Mouse (Mus musculus): ENCODE measurements around the gene Stk32c. TPM values are rescaled to one million over a fixed set of nuclear protein-coding genes. Genes with fewer than 3 reads are reported as not detected.

Gene Stk32c
- polyA plus RNA-seq, 1 experiment from 2014 or later: 0.15 TPM

DNA sequence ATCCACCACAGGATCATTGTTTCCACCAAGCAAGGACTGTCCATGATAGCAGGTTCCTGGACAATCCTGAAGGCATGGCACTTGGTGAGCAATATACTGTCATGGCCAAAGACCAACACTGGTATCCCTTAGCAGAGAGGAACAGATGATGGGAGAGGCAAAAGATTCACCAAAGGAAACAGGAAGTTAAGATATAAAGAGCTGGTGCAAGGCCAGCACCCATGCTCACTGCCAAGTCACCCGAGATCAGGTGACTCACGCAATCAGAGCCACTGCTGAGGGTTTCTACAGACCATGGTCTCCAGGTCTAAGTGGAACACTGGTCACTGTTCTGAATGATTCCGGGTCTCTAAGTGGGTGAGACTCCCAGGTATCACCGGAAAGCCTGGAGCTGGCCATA lies 87.2 kb downstream of the Stk32c start:
- H3K9ac ChIP-seq (ENCODE audit: low read depth, low read length): no peak overlapping the region

DNA sequence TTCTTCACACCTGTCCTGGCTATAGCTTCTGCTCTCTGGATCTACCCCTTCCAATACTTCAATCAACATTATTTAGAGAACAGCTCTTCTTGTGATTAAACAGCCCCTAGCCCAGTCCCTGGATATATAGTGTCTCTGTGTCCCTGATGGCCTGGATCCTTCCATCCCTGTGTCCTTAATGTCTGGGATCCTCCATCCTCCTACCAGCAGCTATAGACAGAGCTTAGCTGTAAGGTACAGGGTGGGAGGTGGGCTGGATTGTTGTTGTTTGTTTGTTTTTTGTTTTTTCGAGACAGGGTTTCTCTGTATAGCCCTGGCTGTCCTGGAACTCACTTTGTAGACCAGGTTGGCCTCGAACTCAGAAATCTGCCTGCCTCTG lies 93.3 kb downstream of the Stk32c start:
- WGBS: 49% methylated on average over 2 of the region's 2 CpGs
- H3K9ac ChIP-seq (ENCODE audit: low read depth, low read length): no peak overlapping the region
- no peak overlapping the region for H3K27ac ChIP-seq (ENCODE audit: low read length)
- no peak overlapping the region for H3K4me3 ChIP-seq (ENCODE audit: low read length)
- no peaks in the 10 kb centered on the region for H3K4me1 ChIP-seq (ENCODE audit: control insufficient read depth, insufficient read depth, low read length)
- H3K27me3 ChIP-seq (replicated peaks; ENCODE audit: control insufficient read depth, insufficient read depth, low read length): no peaks in the 10 kb centered on the region
- no peak overlapping the region for H3K4me2 ChIP-seq (ENCODE audit: low read depth, low read length)
- H3K9me3 ChIP-seq (ENCODE audit: control insufficient read depth, low read length): no peaks in the 10 kb centered on the region
- H3K36me3 ChIP-seq (ENCODE audit: control insufficient read depth, insufficient read depth, low read length): no peaks in the 10 kb centered on the region
- ATAC-seq: no peak

More for the DNA sequence above, 87.2 kb downstream of the Stk32c start:
- Histone ChIP-seq H3K9me3 (ENCODE audit: control insufficient read depth, low read length) (no peaks in the 10 kb centered on the region), H3K4me3 (ENCODE audit: low read length) (no peak overlapping the region), H3K36me3 (ENCODE audit: control insufficient read depth, insufficient read depth, low read length) (no peaks in the 10 kb centered on the region), H3K4me2 (ENCODE audit: low read depth, low read length) (no peak overlapping the region), H3K27me3 (replicated peaks; ENCODE audit: control insufficient read depth, insufficient read depth, low read length) (no peaks in the 10 kb centered on the region), H3K4me1 (ENCODE audit: control insufficient read depth, insufficient read depth, low read length) (peaks cover 4% of the 10 kb centered on the region; the same call in 1 of the 2 replicates), H3K27ac (ENCODE audit: low read length) (no peak overlapping the region)
- ATAC-seq: no peak
- WGBS: 81% methylated on average over 4 of the region's 4 CpGs

DNA sequence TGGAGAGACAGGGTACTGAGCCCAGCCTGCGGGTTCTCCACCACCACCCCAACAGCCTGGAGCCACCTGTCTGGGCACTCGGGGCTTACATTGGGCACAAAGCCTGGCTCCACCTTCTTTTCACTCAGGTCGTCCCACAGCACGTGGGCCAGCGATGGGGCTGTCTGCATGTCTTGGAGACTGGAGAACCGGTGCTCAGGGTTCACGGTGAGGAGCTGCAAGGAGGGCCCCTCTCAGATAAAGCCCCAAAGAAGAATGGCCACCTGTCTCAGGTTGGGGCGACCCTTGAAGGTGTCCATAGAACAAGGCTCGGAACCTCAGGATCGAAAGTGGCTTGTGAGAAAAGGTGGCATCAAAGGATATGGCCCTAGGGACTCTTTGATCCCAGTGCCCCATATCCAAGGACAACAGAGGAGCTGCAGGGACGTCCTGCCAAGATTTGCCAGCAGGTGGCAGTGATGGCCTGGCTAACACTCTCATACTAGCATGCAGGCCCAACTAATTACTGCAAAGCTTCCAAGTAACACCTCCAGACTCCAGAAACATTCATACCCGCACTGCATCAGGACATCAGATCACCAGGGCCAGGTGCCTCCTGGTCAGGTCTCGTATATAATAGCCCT lies 93.8 kb downstream of the Stk32c start:
- WGBS: 42% methylated on average over 13 of the region's 13 CpGs
- Histone ChIP-seq H3K4me1 (ENCODE audit: control insufficient read depth, insufficient read depth, low read length) (no peaks in the 10 kb centered on the region), H3K9ac (ENCODE audit: low read depth, low read length) (no peak overlapping the region), H3K27ac (ENCODE audit: low read length) (no peak overlapping the region), H3K4me2 (ENCODE audit: low read depth, low read length) (no peak overlapping the region), H3K4me3 (ENCODE audit: low read length) (no peak overlapping the region), H3K27me3 (replicated peaks; ENCODE audit: control insufficient read depth, insufficient read depth, low read length) (no peaks in the 10 kb centered on the region), H3K36me3 (ENCODE audit: control insufficient read depth, insufficient read depth, low read length) (no peaks in the 10 kb centered on the region), H3K9me3 (ENCODE audit: control insufficient read depth, low read length) (no peaks in the 10 kb centered on the region)
- 0 out of 2 replicates have a peak, but pooled peaks have one; percentile 55 for ATAC-seq

DNA sequence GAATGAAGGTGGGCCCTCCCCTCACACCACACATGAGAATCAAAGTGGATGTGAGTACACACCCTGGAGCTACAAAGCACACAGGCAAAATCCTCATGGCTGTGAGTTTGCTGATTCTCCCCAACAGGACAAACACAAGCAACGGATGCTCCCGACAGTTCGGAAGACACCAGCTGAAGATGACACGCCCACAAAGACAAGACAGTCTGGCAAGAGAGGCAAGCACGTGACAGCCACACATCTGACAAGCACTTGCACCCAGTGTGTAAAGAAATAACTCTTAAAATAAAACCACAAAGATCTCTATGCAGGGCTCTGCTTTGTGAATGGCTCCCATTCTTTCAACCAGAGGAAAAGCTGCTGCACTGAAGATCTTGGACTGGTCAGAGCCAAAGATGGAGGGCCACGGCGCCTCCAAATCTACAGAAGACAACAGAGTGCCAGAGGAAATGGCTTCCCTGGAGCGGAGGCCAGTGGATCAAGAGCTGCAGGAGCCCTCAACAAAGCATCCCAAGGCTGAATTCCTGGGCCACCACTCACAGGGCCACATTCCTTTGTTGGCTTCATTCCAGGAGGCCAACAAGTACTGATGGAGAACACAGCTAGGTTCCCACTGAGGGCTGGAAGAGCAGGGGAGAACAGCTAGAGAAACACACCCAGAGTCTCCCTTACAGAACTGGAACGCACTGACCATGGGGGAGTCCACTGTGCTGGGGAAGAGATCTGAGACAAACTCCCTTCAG lies 105.0 kb downstream of the Stk32c start:
- no peak overlapping the region for H3K4me3 ChIP-seq (ENCODE audit: low read length)
- H3K4me1 ChIP-seq (ENCODE audit: control insufficient read depth, insufficient read depth, low read length): no peaks in the 10 kb centered on the region
- WGBS: 87% methylated on average over 9 of the region's 9 CpGs
- no peaks in the 10 kb centered on the region for H3K27me3 ChIP-seq (replicated peaks; ENCODE audit: control insufficient read depth, insufficient read depth, low read length)
- ATAC-seq: no peak
- no peak overlapping the region for H3K27ac ChIP-seq (ENCODE audit: low read length)
- no peak overlapping the region for H3K4me2 ChIP-seq (ENCODE audit: low read depth, low read length)
- no peaks in the 10 kb centered on the region for H3K9me3 ChIP-seq (ENCODE audit: control insufficient read depth, low read length)
- no peak overlapping the region for H3K9ac ChIP-seq (ENCODE audit: low read depth, low read length)
- H3K36me3 ChIP-seq (ENCODE audit: control insufficient read depth, insufficient read depth, low read length): no peaks in the 10 kb centered on the region

DNA sequence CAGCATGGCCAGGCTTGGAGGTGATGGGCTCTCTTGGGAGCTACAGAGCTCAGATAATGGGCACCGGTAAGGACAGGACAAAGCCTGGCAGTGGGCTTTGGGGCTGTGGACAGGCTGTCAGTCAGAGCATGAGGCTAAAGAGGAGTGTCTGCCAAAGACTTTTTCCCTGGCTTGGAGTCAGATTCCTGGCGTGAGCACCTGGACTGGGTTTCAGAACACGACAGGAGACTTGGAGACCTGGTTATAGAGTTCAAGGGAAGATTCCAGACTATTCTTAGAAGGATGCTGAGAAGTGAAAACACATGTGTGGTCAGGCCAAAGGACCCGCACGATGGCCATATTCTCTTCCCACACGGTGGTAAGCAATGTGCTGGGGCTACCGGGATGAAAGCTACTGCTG lies 107.4 kb downstream of the Stk32c start:
- Histone ChIP-seq H3K4me1 (ENCODE audit: control insufficient read depth, insufficient read depth, low read length) (no peaks in the 10 kb centered on the region), H3K27ac (ENCODE audit: low read length) (no peak overlapping the region), H3K9ac (ENCODE audit: low read depth, low read length) (no peak overlapping the region), H3K9me3 (ENCODE audit: control insufficient read depth, low read length) (no peaks in the 10 kb centered on the region), H3K4me2 (ENCODE audit: low read depth, low read length) (no peak overlapping the region), H3K36me3 (ENCODE audit: control insufficient read depth, insufficient read depth, low read length) (no peaks in the 10 kb centered on the region), H3K27me3 (replicated peaks; ENCODE audit: control insufficient read depth, insufficient read depth, low read length) (no peaks in the 10 kb centered on the region), H3K4me3 (ENCODE audit: low read length) (no peak overlapping the region)
- no peak for ATAC-seq
- WGBS: 82% methylated on average over 7 of the region's 7 CpGs

DNA sequence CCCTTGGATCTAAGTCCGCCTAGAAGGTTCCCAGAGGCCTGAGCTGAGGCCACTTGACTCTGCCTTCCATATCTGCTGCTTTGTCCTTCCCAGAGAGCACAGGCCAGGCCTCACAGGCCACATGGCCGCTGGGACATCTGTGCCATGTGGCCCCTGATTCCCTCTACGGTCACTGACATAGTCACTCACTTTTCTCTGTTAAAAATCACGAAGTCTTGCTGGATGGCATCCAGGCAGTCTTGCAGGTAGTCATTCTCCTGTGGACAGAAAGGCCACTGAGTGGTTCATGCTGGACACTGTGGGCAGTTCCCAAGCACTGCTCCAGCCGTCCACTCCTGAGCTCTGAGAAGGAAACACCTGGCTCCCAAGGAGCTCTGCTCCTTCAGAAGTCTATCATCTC lies 108.0 kb downstream of the Stk32c start:
- no peaks in the 10 kb centered on the region for H3K9me3 ChIP-seq (ENCODE audit: control insufficient read depth, low read length)
- H3K4me2 ChIP-seq (ENCODE audit: low read depth, low read length): no peak overlapping the region
- H3K4me3 ChIP-seq (ENCODE audit: low read length): no peak overlapping the region
- H3K36me3 ChIP-seq (ENCODE audit: control insufficient read depth, insufficient read depth, low read length): no peaks in the 10 kb centered on the region
- no peak overlapping the region for H3K9ac ChIP-seq (ENCODE audit: low read depth, low read length)
- no peak overlapping the region for H3K27ac ChIP-seq (ENCODE audit: low read length)
- no peak for ATAC-seq
- H3K27me3 ChIP-seq (replicated peaks; ENCODE audit: control insufficient read depth, insufficient read depth, low read length): no peaks in the 10 kb centered on the region
- H3K4me1 ChIP-seq (ENCODE audit: control insufficient read depth, insufficient read depth, low read length): no peaks in the 10 kb centered on the region
- 86% methylated on average over 5 of the region's 5 CpGs for WGBS

DNA sequence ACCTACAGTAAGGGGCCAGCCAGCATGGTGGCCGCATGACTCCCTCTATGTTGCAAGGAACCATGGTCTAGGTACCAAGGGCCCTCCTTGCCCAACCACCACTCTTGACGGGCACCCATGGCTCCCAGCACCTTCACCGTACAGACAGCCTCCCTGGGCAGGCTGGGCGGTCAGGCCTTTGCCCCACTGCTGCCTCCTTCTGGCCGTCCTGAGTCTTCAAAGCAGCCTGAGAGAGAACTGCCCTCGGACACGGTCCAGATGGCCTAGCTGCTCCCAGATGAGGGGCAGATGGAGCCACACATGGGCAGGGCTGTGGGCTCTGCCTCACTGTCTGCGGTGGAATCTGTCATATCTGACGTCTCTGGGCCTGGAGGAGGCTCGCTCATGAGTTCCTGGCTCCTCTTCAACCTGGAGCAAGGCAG lies 109.1 kb downstream of the Stk32c start:
- no peaks in the 10 kb centered on the region for H3K36me3 ChIP-seq (ENCODE audit: control insufficient read depth, insufficient read depth, low read length)
- 56% methylated on average over 10 of the region's 10 CpGs for WGBS
- H3K9ac ChIP-seq (ENCODE audit: low read depth, low read length): no peak overlapping the region
- H3K9me3 ChIP-seq (ENCODE audit: control insufficient read depth, low read length): no peaks in the 10 kb centered on the region
- no peaks in the 10 kb centered on the region for H3K4me1 ChIP-seq (ENCODE audit: control insufficient read depth, insufficient read depth, low read length)
- H3K27me3 ChIP-seq (replicated peaks; ENCODE audit: control insufficient read depth, insufficient read depth, low read length): no peaks in the 10 kb centered on the region
- H3K4me3 ChIP-seq (ENCODE audit: low read length): no peak overlapping the region
- H3K27ac ChIP-seq (ENCODE audit: low read length): no peak overlapping the region
- no peak for ATAC-seq
- no peak overlapping the region for H3K4me2 ChIP-seq (ENCODE audit: low read depth, low read length)

DNA sequence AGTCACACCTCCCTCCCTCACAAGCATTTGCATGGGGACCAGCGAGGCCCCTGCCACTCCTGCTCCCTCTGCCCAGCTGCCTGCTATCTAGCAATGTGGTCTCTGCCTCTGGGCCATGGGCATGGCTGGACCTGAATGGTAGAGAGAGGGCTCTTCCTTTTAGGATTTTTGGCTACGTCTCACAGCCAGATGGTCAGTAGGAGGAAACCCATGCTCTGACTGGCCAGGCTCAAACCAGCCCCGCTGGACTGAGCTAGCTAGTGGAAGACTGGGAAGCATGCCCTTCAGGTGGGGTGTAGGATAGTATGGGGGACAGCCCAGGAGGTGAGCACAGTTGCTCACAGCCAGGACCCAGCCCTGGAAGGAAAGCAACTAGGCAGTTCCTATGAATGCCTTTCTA lies 111.3 kb downstream of the Stk32c start:
- ATAC-seq: no peak
- no peak overlapping the region for H3K4me3 ChIP-seq (ENCODE audit: low read length)
- H3K27me3 ChIP-seq (replicated peaks; ENCODE audit: control insufficient read depth, insufficient read depth, low read length): no peaks in the 10 kb centered on the region
- H3K4me1 ChIP-seq (ENCODE audit: control insufficient read depth, insufficient read depth, low read length): no peaks in the 10 kb centered on the region
- H3K9ac ChIP-seq (ENCODE audit: low read depth, low read length): no peak overlapping the region
- H3K9me3 ChIP-seq (ENCODE audit: control insufficient read depth, low read length): no peaks in the 10 kb centered on the region
- no peak overlapping the region for H3K4me2 ChIP-seq (ENCODE audit: low read depth, low read length)
- 80% methylated on average over 3 of the region's 3 CpGs for WGBS
- no peaks in the 10 kb centered on the region for H3K36me3 ChIP-seq (ENCODE audit: control insufficient read depth, insufficient read depth, low read length)
- no peak overlapping the region for H3K27ac ChIP-seq (ENCODE audit: low read length)

DNA sequence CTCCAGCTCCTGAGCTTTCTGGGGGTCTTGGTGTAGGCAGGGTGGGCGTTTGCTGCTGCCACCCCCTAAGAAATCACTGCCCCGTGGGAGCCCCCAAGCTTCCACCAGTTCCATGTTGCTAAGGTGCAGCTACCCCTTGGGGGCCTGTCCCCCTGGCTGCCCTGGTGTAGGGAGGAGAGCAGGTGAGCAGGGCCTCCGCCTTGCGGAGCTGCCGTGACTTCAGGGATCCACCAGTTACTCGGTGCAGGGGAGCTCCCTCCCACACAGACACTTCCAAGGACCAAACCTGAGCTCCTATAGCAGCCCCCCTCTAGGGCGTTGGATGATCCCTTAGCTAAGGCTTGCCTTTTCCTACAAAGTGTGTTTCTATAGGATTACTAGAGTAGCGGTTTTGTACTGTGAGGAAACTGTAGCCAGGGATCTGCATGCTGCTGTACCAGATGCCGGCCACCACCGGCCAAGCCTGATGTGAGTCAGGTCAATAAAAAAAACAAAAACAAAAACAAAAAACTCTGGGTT lies 111.8 kb downstream of the Stk32c start:
- no peaks in the 10 kb centered on the region for H3K4me1 ChIP-seq (ENCODE audit: control insufficient read depth, insufficient read depth, low read length)
- no peaks in the 10 kb centered on the region for H3K27me3 ChIP-seq (replicated peaks; ENCODE audit: control insufficient read depth, insufficient read depth, low read length)
- H3K36me3 ChIP-seq (ENCODE audit: control insufficient read depth, insufficient read depth, low read length): no peaks in the 10 kb centered on the region
- 74% methylated on average over 10 of the region's 10 CpGs for WGBS
- H3K9ac ChIP-seq (ENCODE audit: low read depth, low read length): no peak overlapping the region
- no peak overlapping the region for H3K4me2 ChIP-seq (ENCODE audit: low read depth, low read length)
- no peak overlapping the region for H3K4me3 ChIP-seq (ENCODE audit: low read length)
- no peaks in the 10 kb centered on the region for H3K9me3 ChIP-seq (ENCODE audit: control insufficient read depth, low read length)
- ATAC-seq: no peak
- no peak overlapping the region for H3K27ac ChIP-seq (ENCODE audit: low read length)
